Mouse (Mus musculus) forebrain, embryonic 11.5 days (tissue): ENCODE results near the gene Ipo4. TPM values are rescaled to one million over a fixed set of nuclear protein-coding genes. Genes with fewer than 3 reads are reported as not detected.

Source experiments
- ATAC-seq: fragments of 200-750 bp; cut with Nextera tagmentation; replicated peaks from 2 replicates; pipeline ENCODE4 v1.8.0; 2017; ENCODE audit warnings: moderate TSS enrichment; ENCODE audit not compliant: low FRiP score
- DNase-seq: peaks from one replicate; pipeline ENCODE4 v3.0.0-alpha.2; 2017; ENCODE audit warnings: low spot score
- H3K27ac ChIP-seq: fragments of 300-500 bp; sonication (generic); 2 replicates; pipeline ENCODE4 v1.5.1; 2014; ENCODE audit warnings: low read depth, low read length
- H3K27me3 ChIP-seq: fragments of 300-500 bp; sonication (generic); 2 replicates; pipeline ENCODE4 v1.6.1; 2014; ENCODE audit warnings: mild to moderate bottlenecking, low read length, mixed read lengths; ENCODE audit not compliant: control insufficient read depth, insufficient read depth
- H3K36me3 ChIP-seq: fragments of 300-500 bp; sonication (generic); 2 replicates; pipeline ENCODE4 v1.6.1; 2014; ENCODE audit warnings: mild to moderate bottlenecking, low read length, moderate library complexity, mixed read lengths; ENCODE audit not compliant: control insufficient read depth, insufficient read depth
- H3K4me1 ChIP-seq: fragments of 300-500 bp; sonication (generic); replicated peaks from 2 replicates; pipeline ENCODE4 v1.6.1; 2014; ENCODE audit warnings: low read length, mixed read lengths; ENCODE audit not compliant: control insufficient read depth, insufficient read depth
- H3K4me2 ChIP-seq: fragments of 300-500 bp; sonication (generic); 2 replicates; pipeline ENCODE4 v1.6.1; 2014; ENCODE audit warnings: low read depth, mild to moderate bottlenecking, low read length, moderate library complexity, mixed read lengths; ENCODE audit not compliant: severe bottlenecking
- H3K4me3 ChIP-seq: fragments of 300-500 bp; sonication (generic); 2 replicates; pipeline ENCODE4 v1.5.1; 2014; ENCODE audit warnings: low read depth, low read length
- H3K9ac ChIP-seq: fragments of 300-500 bp; sonication (generic); 2 replicates; pipeline ENCODE4 v1.6.1; 2014; ENCODE audit warnings: low read length
- H3K9me3 ChIP-seq: fragments of 300-500 bp; sonication (generic); 2 replicates; pipeline ENCODE4 v1.6.1; 2016; ENCODE audit warnings: low read length, mixed read lengths; ENCODE audit not compliant: control insufficient read depth
- WGBS: fragments of 180-500 bp; shearing (Covaris S2); extraction: QIAGEN DNeasy Blood & Tissue Kit; methylation state at CpG from one replicate; pipeline ENCODE4 v1.1.7; 2014; 5-methylcytosine and 5-hydroxymethylcytosine counted together
- polyA plus RNA-seq: library from polyadenylated mRNA; unstranded; fragments of >200 nt; fragmentation: Nextera tagmentation; extraction: Ambion mirVana; gene quantifications from 2 replicates; pipeline ENCODE4 v1.2.1, GENCODE M21; 2014

Ipo4 gene
- polyA plus RNA-seq, 1 experiment from 2014 or later: 77.2 TPM

DNA sequence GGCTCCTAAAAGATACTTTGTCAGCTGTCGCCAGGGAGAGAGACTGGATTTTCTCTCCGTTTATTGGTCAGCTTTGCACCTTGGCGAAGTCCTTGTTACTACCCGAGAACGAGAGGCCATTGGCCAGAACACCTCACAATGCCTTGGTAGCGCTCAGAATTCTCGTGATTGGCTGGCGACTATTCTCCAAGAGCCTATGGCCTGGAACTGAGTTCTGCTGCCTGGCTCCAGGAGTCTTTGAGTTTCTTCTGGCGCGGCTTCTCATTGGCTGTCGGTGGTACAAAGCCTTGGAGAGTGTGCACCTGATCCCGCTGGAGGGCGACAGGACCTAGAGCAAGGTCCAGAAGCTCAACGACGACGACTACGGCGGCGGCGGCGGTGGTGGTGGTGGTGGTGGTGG is 17.9 kb downstream of the Ipo4 start, which contains the start of gene Rec8:
Rec8 (plus strand) TSS at position 216 of the 400 bp plus-strand sequence.
- ATAC-seq: peak; percentile 67
- Histone ChIP-seq H3K36me3 (no peaks in the 10 kb centered on the region), H3K27me3 (no peaks in the 10 kb centered on the region), H3K4me3 (peak within 1 kb of the TSS; percentile 12), H3K9ac (peak within 1 kb of the TSS; percentile 8; the same call in 1 of the 2 replicates), H3K27ac (no peak within 1 kb of the TSS), H3K4me1 (peaks cover 3% of the 10 kb centered on the region; the same call in 1 of the 2 replicates), H3K4me2 (peak within 1 kb of the TSS; percentile 31; the same call in 1 of the 2 replicates), H3K9me3 (no peaks in the 10 kb centered on the region)
- WGBS: 16% methylated on average over 21 of the region's 21 CpGs
- DNase-seq: peak; percentile 62

DNA sequence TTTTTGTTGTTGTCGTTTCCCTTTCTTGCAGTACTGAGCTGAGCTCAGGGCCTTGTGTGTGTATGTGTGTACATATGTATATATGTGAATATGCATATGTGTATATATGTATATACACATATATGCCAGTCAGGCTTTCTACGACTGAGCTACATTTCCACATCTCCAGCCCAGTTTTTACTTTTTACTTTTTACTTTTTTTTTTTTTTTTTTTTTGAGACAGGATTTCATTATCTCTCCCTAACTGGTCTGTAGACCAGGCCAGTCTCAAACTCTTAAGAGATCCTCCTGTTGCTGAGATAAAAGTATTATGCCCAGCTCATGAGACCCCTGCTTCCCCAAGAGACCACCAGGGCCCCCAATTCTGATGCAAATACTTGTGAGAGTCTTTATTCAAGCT is 18.9 kb downstream of the Ipo4 start:
- Histone ChIP-seq H3K4me2 (no peak overlapping the region), H3K4me1 (peaks cover 3% of the 10 kb centered on the region; the same call in 1 of the 2 replicates), H3K4me3 (no peak overlapping the region), H3K27me3 (no peaks in the 10 kb centered on the region), H3K27ac (no peak overlapping the region), H3K9ac (no peak overlapping the region), H3K9me3 (no peaks in the 10 kb centered on the region), H3K36me3 (no peaks in the 10 kb centered on the region)
- WGBS: 84% methylated on average over 2 of the region's 2 CpGs
- ATAC-seq (no peak), DNase-seq (no peak)

DNA sequence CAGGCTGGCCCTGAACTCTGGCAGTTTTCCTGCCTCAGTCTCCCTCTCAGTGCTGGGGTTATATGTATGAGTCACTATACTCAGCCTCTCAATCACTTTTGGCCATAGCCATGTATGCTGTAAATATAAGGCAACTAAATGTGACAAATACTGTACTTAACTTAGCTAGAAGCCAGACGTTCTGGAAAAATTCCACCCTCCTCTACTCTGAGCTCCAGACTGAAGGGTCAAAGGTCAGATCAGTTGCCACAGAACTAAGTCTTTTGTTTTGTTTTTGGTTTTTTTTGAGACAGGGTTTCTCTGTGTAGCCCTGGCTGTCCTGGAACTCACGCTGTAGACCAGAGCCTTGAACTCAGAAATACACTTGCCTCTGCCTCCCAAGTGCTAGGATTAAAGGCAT is 19.9 kb downstream of the Ipo4 start:
- Histone ChIP-seq H3K4me1 (peaks cover 3% of the 10 kb centered on the region; the same call in 1 of the 2 replicates), H3K9me3 (no peaks in the 10 kb centered on the region), H3K27ac (no peak overlapping the region), H3K27me3 (no peaks in the 10 kb centered on the region), H3K9ac (no peak overlapping the region), H3K4me2 (no peak overlapping the region), H3K36me3 (no peaks in the 10 kb centered on the region), H3K4me3 (no peak overlapping the region)
- DNase-seq: no peak
- no peak for ATAC-seq
- WGBS: 54% methylated on average over 2 of the region's 2 CpGs

DNA sequence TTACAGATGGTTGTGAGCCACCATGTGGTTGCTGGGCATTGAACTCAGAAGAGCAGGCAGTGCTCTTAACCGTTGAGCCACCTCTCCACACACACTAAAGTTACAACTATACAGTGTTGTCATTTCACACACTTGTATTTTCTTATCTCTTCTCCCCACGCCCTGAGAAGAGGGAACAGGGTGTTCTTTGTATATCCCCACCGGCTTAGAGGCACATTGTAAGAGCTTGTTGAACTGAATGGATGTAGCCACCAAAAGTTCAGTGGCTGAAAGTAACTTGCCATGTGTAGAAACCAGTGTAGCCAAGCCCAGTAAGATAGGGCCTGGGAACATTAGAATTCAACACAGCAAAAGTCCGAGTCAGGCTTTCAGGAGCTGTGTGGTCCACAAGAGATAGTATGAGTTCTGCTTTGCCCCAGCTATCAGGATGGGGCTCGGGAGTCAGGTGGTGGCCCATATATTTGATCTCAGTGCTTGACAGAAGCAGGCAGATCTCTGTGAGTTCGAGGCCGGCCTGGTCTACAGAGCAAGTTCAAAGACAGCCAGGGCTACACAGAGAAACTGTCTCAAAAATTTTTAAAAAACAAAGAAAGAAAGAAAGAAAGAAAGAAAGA is 21.1 kb downstream of the Ipo4 start:
- WGBS: 85% methylated on average over 7 of the region's 7 CpGs
- Histone ChIP-seq H3K4me1 (peaks cover 3% of the 10 kb centered on the region; the same call in 1 of the 2 replicates), H3K36me3 (no peaks in the 10 kb centered on the region), H3K9ac (no peak overlapping the region), H3K4me2 (no peak overlapping the region), H3K4me3 (no peak overlapping the region), H3K27me3 (no peaks in the 10 kb centered on the region), H3K9me3 (no peaks in the 10 kb centered on the region), H3K27ac (no peak overlapping the region)
- ATAC-seq (no peak), DNase-seq (no peak)

DNA sequence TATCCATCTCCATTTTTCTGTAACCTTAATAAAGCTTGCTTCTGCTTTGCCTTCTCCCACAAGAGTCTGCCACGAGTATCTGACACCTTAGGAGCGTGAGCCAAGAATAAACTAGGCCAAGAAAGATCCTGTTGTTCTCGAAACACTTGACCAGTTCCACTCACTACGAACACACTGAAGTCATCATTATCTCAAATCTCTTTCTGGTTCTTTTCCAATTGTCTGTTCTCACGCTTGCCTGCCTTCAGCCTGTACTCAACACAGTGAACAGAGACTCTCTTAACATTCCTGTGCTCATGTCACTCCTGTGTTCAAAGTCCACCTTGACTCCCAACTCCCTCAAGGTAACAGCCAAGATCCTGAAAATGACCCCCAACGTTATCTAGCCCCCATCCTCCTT is 22.4 kb downstream of the Ipo4 start:
- WGBS: 83% methylated on average over 6 of the region's 6 CpGs
- no peaks in the 10 kb centered on the region for H3K36me3 ChIP-seq
- DNase-seq: no peak
- H3K9me3 ChIP-seq: no peaks in the 10 kb centered on the region
- no peak for ATAC-seq
- no peak overlapping the region for H3K4me2 ChIP-seq
- H3K4me3 ChIP-seq: no peak overlapping the region
- H3K4me1 ChIP-seq: no peaks in the 10 kb centered on the region
- no peaks in the 10 kb centered on the region for H3K27me3 ChIP-seq
- no peak overlapping the region for H3K27ac ChIP-seq
- no peak overlapping the region for H3K9ac ChIP-seq

DNA sequence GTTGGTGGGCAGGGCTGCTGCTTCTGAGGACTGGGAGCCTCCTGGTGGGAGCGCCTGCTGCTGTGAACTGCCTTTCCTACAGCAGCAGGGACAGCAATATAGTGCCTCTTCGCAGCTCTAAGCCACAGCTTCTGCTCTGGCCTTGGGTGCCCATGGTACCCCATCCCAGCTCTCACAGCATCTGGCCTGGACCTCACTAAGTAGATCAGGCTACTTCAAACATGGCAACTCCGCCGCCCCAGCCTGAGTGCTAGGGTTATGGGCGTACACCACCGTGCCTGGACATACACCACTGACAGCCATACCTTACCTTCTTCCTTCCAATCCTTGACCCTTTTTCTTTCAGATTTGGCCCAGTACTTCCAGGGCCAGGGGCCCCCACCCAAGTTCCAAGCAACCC is 27.4 kb downstream of the Ipo4 start:
- H3K27me3 ChIP-seq: no peaks in the 10 kb centered on the region
- H3K4me3 ChIP-seq: no peak overlapping the region
- no peaks in the 10 kb centered on the region; the same call in 1 of the 2 replicates for H3K36me3 ChIP-seq
- H3K4me2 ChIP-seq: no peak overlapping the region
- H3K27ac ChIP-seq: no peak overlapping the region
- no peak overlapping the region for H3K9ac ChIP-seq
- no peaks in the 10 kb centered on the region; the same call in 1 of the 2 replicates for H3K4me1 ChIP-seq
- no peaks in the 10 kb centered on the region for H3K9me3 ChIP-seq
- DNase-seq (no peak), ATAC-seq (no peak)
- 94% methylated on average over 6 of the region's 6 CpGs for WGBS

DNA sequence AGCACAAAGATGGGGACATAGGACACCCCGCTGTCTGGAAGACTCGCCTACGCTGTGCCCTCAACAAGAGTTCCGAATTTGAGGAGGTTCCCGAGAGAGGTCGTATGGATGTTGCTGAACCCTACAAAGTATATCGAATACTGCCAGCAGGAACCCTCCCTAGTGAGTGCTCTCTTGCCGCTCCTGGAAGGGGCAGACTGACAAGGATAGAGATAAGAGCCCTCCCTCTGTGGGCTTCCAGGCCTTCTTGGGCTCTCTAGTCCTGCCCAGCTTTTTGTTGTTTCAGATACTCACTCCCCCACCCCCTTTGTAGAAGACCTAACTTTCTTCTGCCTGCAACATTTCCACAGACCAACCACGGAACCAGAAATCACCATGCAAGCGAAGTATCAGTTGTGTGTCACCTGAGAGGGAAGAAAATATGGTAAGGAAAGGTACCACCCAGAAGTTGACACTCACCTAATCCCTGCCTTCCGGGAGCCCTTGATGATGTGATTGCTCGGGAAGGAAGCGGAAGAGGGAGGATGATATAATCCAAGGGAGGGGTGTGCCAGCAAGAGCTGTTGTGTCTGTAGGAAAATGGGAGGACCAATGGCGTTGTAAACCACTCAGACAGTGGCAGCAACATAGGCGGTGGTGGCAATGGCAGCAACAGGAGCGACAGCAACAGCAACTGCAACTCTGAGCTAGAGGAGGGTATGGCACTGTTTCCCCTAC is 29.9 kb downstream of the Ipo4 start:
- H3K4me2 ChIP-seq: no peak overlapping the region
- H3K9ac ChIP-seq: no peak overlapping the region
- H3K4me1 ChIP-seq: no peaks in the 10 kb centered on the region; the same call in 1 of the 2 replicates
- H3K4me3 ChIP-seq: no peak overlapping the region
- H3K27me3 ChIP-seq: no peaks in the 10 kb centered on the region
- DNase-seq (no peak), ATAC-seq (no peak)
- H3K36me3 ChIP-seq: peaks cover 3% of the 10 kb centered on the region; the same call in 1 of the 2 replicates
- no peaks in the 10 kb centered on the region for H3K9me3 ChIP-seq
- no peak overlapping the region for H3K27ac ChIP-seq
- 92% methylated on average over 16 of the region's 16 CpGs for WGBS

DNA sequence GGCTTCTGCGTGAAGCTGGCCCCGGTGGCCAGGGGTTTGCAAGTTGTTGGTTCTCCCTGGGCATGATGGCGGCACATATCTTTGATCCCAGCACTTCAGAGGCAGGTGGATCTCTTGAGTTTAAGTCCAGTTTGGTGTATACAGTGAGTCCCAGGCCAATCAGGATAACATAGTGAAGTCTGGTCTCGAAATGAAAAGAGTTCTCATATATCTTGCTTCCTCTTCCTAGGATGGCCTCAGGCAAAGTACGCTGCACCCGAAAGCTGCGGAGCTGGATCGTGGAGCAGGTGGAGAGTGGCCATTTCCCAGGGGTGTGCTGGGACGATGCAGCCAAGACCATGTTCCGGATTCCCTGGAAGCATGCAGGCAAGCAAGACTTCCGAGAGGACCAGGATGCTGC is 30.9 kb downstream of the Ipo4 start:
- Histone ChIP-seq H3K9me3 (no peaks in the 10 kb centered on the region), H3K4me1 (no peaks in the 10 kb centered on the region; the same call in 1 of the 2 replicates), H3K9ac (no peak overlapping the region), H3K27me3 (no peaks in the 10 kb centered on the region), H3K36me3 (peaks cover 3% of the 10 kb centered on the region; the same call in 1 of the 2 replicates), H3K4me2 (no peak overlapping the region), H3K4me3 (no peak overlapping the region), H3K27ac (no peak overlapping the region)
- WGBS: 92% methylated on average over 11 of the region's 11 CpGs
- no peak for DNase-seq
- no peak for ATAC-seq
